Mouse (Mus musculus) thymus, postnatal 36 days (tissue): ENCODE measurements at regions not wholly inside any gene's neighbourhood (a gene's known extent, or its start where the extent isn't known, plus 50 kb on each side); places are given as distances from the start of the nearest gene placed in this dataset.
"Not testable (repeated sequence)": the region's sequence is repeated elsewhere in the genome, so short reads cannot be mapped to it uniquely, and the experiment has no call there.

Experiments used
- DNase-seq, 2 experiments: peaks; one replicate each; pipeline ENCODE4 v3.0.0; 2022; ENCODE audit warnings: mixed read lengths in 2 of 2

- not testable (repeated sequence) for DNase-seq
Measured at GRCm38 (mm10) chr17:13432256-13432655, 77.9 kb downstream of the Tcp10c start.

GRCm38 (mm10) chr17:13434146-13434545 lies 79.8 kb downstream of the Tcp10c start:
- not testable (repeated sequence) for DNase-seq

GRCm38 (mm10) chr17:13438790-13439189 lies 84.4 kb downstream of the Tcp10c start:
- not testable (repeated sequence) for DNase-seq

GRCm38 (mm10) chr17:13440708-13441530 lies 86.5 kb downstream of the Tcp10c start:
- DNase-seq, result not testable (repeated sequence)

- DNase-seq, result not testable (repeated sequence)
Measured at GRCm38 (mm10) chr17:13442229-13442628, 87.9 kb downstream of the Tcp10c start.

GRCm38 (mm10) chr17:13456869-13457600 lies 102.7 kb downstream of the Tcp10c start:
- not testable (repeated sequence) for DNase-seq

- not testable (repeated sequence) for DNase-seq
Measured at GRCm38 (mm10) chr17:13457942-13458341, 103.6 kb downstream of the Tcp10c start.

- DNase-seq, result not testable (repeated sequence)
Measured at GRCm38 (mm10) chr17:13458814-13459213, 104.4 kb downstream of the Tcp10c start.

- not testable (repeated sequence) for DNase-seq
Measured at GRCm38 (mm10) chr17:13462663-13463062, 108.3 kb downstream of the Tcp10c start.

- not testable (repeated sequence) for DNase-seq
Measured at GRCm38 (mm10) chr17:13465822-13466221, 111.5 kb downstream of the Tcp10c start.

GRCm38 (mm10) chr17:13469867-13470380 lies 115.6 kb downstream of the Tcp10c start:
- DNase-seq, result not testable (repeated sequence)

- DNase-seq, result peak; percentile 33 to 42
Measured at GRCm38 (mm10) chr17:13472460-13473062, 118.2 kb downstream of the Tcp10c start.

GRCm38 (mm10) chr17:13474310-13475094 lies 120.1 kb downstream of the Tcp10c start:
- DNase-seq, result no peak

- DNase-seq, result no peak
Measured at GRCm38 (mm10) chr17:13478866-13479571, 124.6 kb downstream of the Tcp10c start.

GRCm38 (mm10) chr17:13479572-13480063 lies 125.2 kb downstream of the Tcp10c start:
- no peak for DNase-seq

GRCm38 (mm10) chr17:13481445-13482085 lies 127.2 kb downstream of the Tcp10c start:
- no peak for DNase-seq

GRCm38 (mm10) chr17:13482136-13482535 lies 127.8 kb downstream of the Tcp10c start:
- DNase-seq, result no peak

GRCm38 (mm10) chr17:13487291-13488215 lies 133.2 kb downstream of the Tcp10c start:
- DNase-seq, result no peak

GRCm38 (mm10) chr17:13488608-13489324 lies 134.4 kb downstream of the Tcp10c start:
- DNase-seq, result no peak
